Mouse (Mus musculus) left cerebral cortex, postnatal 14 days (tissue): ENCODE data around the gene Pcolce. TPM values are rescaled to one million over a fixed set of nuclear protein-coding genes. Genes with fewer than 3 reads are reported as not detected.
A peak's percentile ranks its signal among the peaks of the same experiment; 100 is the strongest.

Source experiments
- DNase-seq, 2 experiments: peaks; one replicate each; pipeline ENCODE4 v3.0.0; 2021 to 2022; ENCODE audit warnings: low spot score in 2 of 2, mixed read lengths in 1 of 2
- intact Hi-C: fragments of 180-260 bp; cut with DNase I; formaldehyde crosslinking; loops from one replicate; pipeline ENCODE4 v1.15.1; 2025
- total RNA-seq, 2 experiments: library from RNA; stranded (reverse); gene quantifications; 2 replicates each; pipeline ENCODE4 v1.2.3; 2021

The Pcolce gene
- total RNA-seq, 2 experiments from 2014 or later = 12.9 to 14.6 TPM

DNA sequence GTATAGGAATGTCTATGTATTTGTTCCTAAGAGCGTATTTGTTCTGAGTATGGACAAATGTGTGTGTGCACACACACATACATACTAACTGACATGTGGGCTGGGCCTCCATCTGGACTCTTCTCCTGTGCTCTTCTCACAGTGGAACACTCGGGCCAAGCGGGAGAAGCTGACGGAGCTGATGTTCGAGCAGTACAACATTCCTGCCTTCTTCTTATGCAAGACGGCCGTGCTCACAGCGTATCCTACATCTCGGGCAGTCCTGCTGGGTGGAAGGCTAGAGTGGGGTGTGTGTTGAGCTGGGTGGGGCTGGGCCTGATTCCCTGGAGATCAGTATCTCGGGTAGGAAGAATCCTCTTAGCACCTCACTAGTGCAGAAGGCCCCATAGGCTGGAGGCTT, 50.6 kb downstream of the Pcolce start:
- peak; percentile 52 to 70 for DNase-seq

DNA sequence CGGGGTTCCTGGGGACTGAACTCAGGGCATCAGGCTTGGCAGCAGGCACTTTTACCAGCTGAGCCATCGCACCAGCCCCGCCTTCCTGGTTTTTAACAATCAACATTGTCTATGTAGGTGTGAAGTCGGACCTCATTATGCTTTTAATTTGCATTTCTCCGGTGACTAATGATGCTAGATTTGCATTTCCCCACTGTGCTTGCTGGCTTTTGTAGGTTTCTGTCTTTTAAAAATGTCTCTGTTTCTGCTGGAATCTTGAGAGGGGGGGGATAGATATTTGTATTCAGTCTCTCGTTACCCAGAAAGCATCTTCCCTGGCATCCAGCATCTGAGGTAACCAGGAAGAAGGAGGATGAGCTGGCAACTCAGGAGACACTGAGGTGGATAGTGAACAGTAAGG, 52.0 kb downstream of the Pcolce start:
- intact Hi-C loops = no loop called here
- peak in 1 of 2 experiments; percentile 35 for DNase-seq

More for the DNA sequence above, 50.6 kb downstream of the Pcolce start:
- intact Hi-C loops = no loop called here

Other genes starting within 250 kb of the Pcolce start
- under 1 TPM; 0.44 to 0.55 TPM for gene Zan, start 136.7 kb downstream of the Pcolce start, total RNA-seq
- gene Pop7, start 111.3 kb downstream of the Pcolce start, total RNA-seq = 10 to 100 TPM; 28.0 to 35.2 TPM
- gene Gigyf1, start 95.2 kb downstream of the Pcolce start, total RNA-seq = 10 to 100 TPM; 40.0 to 44.3 TPM
- not detected for gene Epo, start 80.5 kb downstream of the Pcolce start, total RNA-seq
- gene Gnb2, start 80.3 kb downstream of the Pcolce start, total RNA-seq = 100 to 1,000 TPM; 777 to 806 TPM
- 100 to 1,000 TPM; 126 to 139 TPM for gene Actl6b, start 60.3 kb downstream of the Pcolce start, total RNA-seq
- gene Tfr2, start 43.9 kb downstream of the Pcolce start, total RNA-seq = 10 to 100 TPM; 12.8 to 14.2 TPM
- 10 to 100 TPM; 32.7 to 33.5 TPM for gene Mospd3, start 12.7 kb downstream of the Pcolce start, total RNA-seq
- gene Fbxo24, start 15.2 kb upstream of the Pcolce start, total RNA-seq = under 1 TPM in 1 of 2 experiments, not detected in 1; 0.15 TPM
- 10 to 100 TPM in 1 of 2 experiments, 1 to 10 TPM in 1; 7.1 to 13.7 TPM for gene Lrch4, start 15.3 kb upstream of the Pcolce start, total RNA-seq
- gene Gm20605, start 15.4 kb upstream of the Pcolce start, total RNA-seq = 10 to 100 TPM in 1 of 2 experiments, 1 to 10 TPM in 1; 8.8 to 10.6 TPM
- 1 to 10 TPM; 1.7 to 4.7 TPM for gene Sap25, start 27.6 kb upstream of the Pcolce start, total RNA-seq
- gene Irs3, start 31.9 kb upstream of the Pcolce start, total RNA-seq = under 1 TPM in 1 of 2 experiments, not detected in 1; 0.27 TPM
- gene Agfg2, start 70.9 kb upstream of the Pcolce start, total RNA-seq = 10 to 100 TPM; 38.7 to 40.8 TPM
- 10 to 100 TPM; 78.5 to 83.4 TPM for gene Nyap1, start 127.8 kb upstream of the Pcolce start, total RNA-seq
- 100 to 1,000 TPM; 169 to 181 TPM for gene Tsc22d4, start 131.9 kb upstream of the Pcolce start, total RNA-seq
- gene Ppp1r35, start 165.1 kb upstream of the Pcolce start, total RNA-seq = 10 to 100 TPM; 26.0 to 29.2 TPM
- gene Mepce, start 173.9 kb upstream of the Pcolce start, total RNA-seq = 10 to 100 TPM; 29.2 to 30.2 TPM
- gene Zcwpw1, start 174.0 kb upstream of the Pcolce start, total RNA-seq = 1 to 10 TPM; 4.4 to 7.4 TPM
- under 1 TPM; 0.53 to 0.72 TPM for gene Pilra, start 222.5 kb upstream of the Pcolce start, total RNA-seq
- gene Pilrb1, start 244.3 kb upstream of the Pcolce start, total RNA-seq = not detected